Mouse (Mus musculus): Measurements from ENCODE around the gene Tshz3. TPM values are rescaled to one million over a fixed set of nuclear protein-coding genes. Genes with fewer than 3 reads are reported as not detected.

Tshz3 gene
- polyA plus RNA-seq, 1 experiment = 0.60 TPM

DNA sequence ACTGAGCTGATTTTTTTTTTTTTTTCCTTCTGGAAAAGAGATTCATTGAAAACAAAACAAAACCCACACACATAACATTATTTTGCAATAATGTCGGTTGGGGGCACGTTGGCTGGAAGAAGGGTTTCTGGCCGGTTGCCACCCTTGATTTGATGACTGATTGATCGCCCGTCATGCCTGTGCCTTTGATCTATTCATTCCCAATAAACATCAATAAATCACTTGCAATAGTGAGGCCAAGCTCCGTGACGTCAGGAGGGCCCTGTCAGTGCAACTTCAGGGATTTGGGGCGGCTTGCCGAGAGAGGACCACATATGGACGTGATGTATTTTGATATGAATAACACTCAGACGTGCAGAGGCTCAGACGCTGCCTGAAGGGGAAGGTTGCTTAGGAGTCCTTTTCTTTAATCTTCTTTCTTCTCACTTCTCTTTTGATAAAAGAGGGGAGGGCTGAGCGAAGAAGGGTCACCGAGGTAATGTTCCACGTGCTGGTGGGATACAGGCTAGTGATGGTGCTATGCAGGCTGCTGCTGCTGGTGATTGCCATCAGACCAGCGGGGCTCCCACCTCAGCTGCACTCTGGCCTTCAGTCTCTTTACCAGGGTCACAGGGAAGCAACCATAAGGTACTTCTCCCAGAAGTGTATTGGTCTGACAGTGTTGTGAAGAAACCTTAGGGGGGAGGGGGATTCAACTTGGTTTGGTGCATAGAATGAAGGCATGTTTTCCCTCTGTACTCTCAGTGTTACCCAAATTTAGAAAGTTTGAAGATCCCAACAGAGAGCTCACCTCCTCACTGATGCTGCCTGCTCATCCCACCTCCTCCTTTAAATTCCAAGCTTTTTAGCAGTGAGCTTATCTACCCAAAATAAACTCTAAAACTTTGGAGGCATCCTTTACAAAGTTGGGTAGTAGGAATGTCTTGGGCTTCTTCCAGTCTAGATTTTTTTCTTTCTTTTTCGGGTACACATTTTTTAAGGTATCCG is 1.4 kb downstream of the Tshz3 start:
- no peak overlapping the region for H3K27ac ChIP-seq (ENCODE audit: control insufficient read depth, insufficient read depth, low read depth, low read length, poor library complexity)
- no peaks in the 10 kb centered on the region for H3K4me1 ChIP-seq (ENCODE audit: control insufficient read depth, insufficient read depth, low read length)
- no peak overlapping the region for H3K4me3 ChIP-seq (replicated peaks; ENCODE audit: control insufficient read depth, low read depth, low read length)
- no peak for TF ChIP-seq CTCF (IDR thresholded peaks at IDR 0.05; ENCODE audit: control insufficient read depth, insufficient read depth, low read length)
- TF ChIP-seq POLR2A (IDR thresholded peaks at IDR 0.05; ENCODE audit: borderline replicate concordance, control insufficient read depth, low read depth, low read length) = no peak
- 44% methylated on average over 18 of the region's 18 CpGs for WGBS

DNA sequence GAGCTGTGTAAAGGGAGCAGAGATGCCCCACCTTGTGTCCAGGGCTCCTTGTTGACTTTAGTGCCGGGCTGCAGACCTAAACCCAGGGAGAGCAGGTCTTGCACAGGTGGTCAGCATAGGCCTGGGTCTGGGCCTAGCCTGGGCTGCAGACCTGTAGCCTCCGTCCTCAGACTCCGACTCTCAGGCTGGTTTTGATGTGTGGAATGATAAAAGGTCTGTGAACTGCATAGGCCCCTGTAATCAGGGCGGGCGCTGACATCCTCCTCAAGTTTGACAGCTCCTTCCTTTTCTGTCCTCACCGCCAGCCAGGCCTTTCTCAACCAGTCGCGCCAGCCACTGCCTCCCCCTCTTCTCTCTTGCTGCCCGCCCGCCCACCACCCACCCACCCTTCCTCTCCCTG is 8.7 kb downstream of the Tshz3 start:
- 5% methylated on average over 7 of the region's 10 CpGs for WGBS
- Histone ChIP-seq H3K4me3 (replicated peaks; ENCODE audit: control insufficient read depth, low read depth, low read length) (no peak overlapping the region), H3K4me1 (ENCODE audit: control insufficient read depth, insufficient read depth, low read length) (no peaks in the 10 kb centered on the region), H3K27ac (ENCODE audit: control insufficient read depth, insufficient read depth, low read depth, low read length, poor library complexity) (no peak overlapping the region)
- TF ChIP-seq POLR2A (IDR thresholded peaks at IDR 0.05; ENCODE audit: borderline replicate concordance, control insufficient read depth, low read depth, low read length) (no peak), CTCF (IDR thresholded peaks at IDR 0.05; ENCODE audit: control insufficient read depth, insufficient read depth, low read length) (no peak)

DNA sequence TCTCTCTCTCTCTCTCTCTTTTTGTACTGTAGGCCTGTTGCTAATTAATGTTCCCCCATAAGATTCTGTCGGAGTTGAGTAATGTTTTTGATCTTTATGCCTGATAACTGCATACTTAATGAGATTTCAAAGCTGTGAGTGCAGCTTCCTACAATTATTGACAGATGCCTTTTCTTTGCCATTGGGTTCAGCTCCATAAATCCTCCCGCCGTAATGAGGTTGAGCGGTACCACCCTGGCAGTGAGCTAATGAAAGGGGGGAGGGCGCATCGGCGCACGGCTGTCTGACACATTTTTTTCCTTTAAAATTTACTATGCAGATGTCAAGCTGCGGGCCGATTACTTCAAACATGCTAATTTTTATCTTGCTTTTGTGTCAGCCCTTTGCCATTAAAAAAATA is 9.3 kb downstream of the Tshz3 start:
- H3K4me3 ChIP-seq (replicated peaks; ENCODE audit: control insufficient read depth, low read depth, low read length) = no peak overlapping the region
- no peaks in the 10 kb centered on the region for H3K4me1 ChIP-seq (ENCODE audit: control insufficient read depth, insufficient read depth, low read length)
- no peak overlapping the region for H3K27ac ChIP-seq (ENCODE audit: control insufficient read depth, insufficient read depth, low read depth, low read length, poor library complexity)
- WGBS = 2% methylated on average over 10 of the region's 10 CpGs
- TF ChIP-seq POLR2A (IDR thresholded peaks at IDR 0.05; ENCODE audit: borderline replicate concordance, control insufficient read depth, low read depth, low read length) (no peak), CTCF (IDR thresholded peaks at IDR 0.05; ENCODE audit: control insufficient read depth, insufficient read depth, low read length) (no peak)

DNA sequence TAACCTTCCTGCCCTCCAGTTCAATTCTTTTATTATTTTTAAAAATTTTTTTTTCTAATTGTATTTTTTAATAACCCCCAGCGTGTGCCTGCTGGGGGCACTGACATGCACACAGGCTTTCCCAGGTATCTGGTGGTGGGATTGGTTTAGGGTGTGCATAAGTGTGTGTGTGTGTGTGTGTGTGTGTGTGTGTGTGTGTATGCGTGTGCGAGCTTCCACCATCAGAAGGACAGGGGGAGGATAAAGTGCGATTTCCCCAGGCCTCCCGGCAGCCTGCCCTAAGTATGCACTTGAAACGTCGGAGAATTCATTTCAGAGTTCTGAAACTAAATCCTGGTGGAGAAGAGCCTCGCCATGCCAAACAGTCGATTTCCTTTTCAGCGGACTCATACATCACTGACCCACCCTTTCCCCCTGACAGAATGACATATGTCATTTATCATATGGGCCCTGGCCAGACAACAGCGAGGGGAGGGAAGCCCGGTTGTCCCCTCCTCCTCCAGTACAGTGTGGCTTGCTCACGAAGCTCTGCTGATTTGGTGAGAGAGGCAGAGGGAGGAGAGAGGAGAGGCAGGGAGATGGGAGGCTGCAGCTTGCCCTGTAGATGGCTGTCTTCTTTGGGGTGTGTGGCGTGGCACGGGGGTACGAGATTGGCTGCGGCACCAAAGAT is 9.9 kb downstream of the Tshz3 start:
- TF ChIP-seq POLR2A (IDR thresholded peaks at IDR 0.05; ENCODE audit: borderline replicate concordance, control insufficient read depth, low read depth, low read length) (no peak), CTCF (IDR thresholded peaks at IDR 0.05; ENCODE audit: control insufficient read depth, insufficient read depth, low read length) (no peak)
- WGBS = 23% methylated on average over 17 of the region's 17 CpGs
- no peaks in the 10 kb centered on the region for H3K4me1 ChIP-seq (ENCODE audit: control insufficient read depth, insufficient read depth, low read length)
- H3K4me3 ChIP-seq (replicated peaks; ENCODE audit: control insufficient read depth, low read depth, low read length) = no peak overlapping the region
- H3K27ac ChIP-seq (ENCODE audit: control insufficient read depth, insufficient read depth, low read depth, low read length, poor library complexity) = no peak overlapping the region

DNA sequence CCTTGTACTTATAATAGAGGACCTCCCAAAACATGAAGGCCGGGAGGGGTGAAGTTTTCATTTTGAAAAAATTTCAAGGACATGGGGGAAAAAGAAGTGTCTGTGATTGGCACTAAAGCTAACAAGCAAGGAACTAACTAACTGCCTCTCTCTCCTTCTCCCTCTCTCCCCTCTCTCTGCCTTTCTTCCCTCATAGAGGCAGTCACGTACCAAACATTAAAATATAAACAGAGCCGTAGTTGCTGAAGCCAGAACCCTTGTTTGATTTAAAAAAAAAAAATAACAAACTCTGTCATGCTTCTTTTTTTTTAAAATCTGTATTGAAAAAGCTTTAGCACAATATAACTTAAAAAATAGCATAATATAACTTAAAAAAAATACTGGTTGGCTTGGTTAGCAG is 10.9 kb downstream of the Tshz3 start:
- H3K4me3 ChIP-seq (replicated peaks; ENCODE audit: control insufficient read depth, low read depth, low read length) = no peak overlapping the region
- no peaks in the 10 kb centered on the region for H3K4me1 ChIP-seq (ENCODE audit: control insufficient read depth, insufficient read depth, low read length)
- TF ChIP-seq CTCF (IDR thresholded peaks at IDR 0.05; ENCODE audit: control insufficient read depth, insufficient read depth, low read length) = no peak
- no peak for TF ChIP-seq POLR2A (IDR thresholded peaks at IDR 0.05; ENCODE audit: borderline replicate concordance, control insufficient read depth, low read depth, low read length)
- WGBS = 77% methylated on average over 3 of the region's 3 CpGs
- H3K27ac ChIP-seq (ENCODE audit: control insufficient read depth, insufficient read depth, low read depth, low read length, poor library complexity) = no peak overlapping the region

DNA sequence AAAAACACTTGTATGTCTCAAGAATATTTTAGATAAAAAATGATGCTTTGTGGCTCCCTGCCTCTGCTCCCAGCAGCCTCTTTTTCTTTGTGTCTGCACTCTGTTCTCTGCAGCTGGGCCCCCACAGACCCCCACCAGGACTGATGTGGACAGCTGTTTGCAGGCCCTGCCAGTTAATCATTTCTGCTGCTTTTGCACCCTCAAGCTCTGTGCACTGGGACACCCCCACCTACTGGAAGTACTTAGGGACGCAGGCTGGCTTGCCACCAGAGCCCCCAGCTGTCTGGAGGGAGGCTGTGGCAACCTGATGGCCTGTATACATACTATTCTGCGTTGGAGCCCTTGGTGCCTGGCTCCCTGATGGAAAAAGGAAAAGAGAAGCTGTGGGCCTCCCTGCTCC is 11.3 kb downstream of the Tshz3 start:
- TF ChIP-seq POLR2A (IDR thresholded peaks at IDR 0.05; ENCODE audit: borderline replicate concordance, control insufficient read depth, low read depth, low read length) (no peak), CTCF (IDR thresholded peaks at IDR 0.05; ENCODE audit: control insufficient read depth, insufficient read depth, low read length) (no peak)
- no peaks in the 10 kb centered on the region for H3K4me1 ChIP-seq (ENCODE audit: control insufficient read depth, insufficient read depth, low read length)
- 29% methylated on average over 2 of the region's 2 CpGs for WGBS

DNA sequence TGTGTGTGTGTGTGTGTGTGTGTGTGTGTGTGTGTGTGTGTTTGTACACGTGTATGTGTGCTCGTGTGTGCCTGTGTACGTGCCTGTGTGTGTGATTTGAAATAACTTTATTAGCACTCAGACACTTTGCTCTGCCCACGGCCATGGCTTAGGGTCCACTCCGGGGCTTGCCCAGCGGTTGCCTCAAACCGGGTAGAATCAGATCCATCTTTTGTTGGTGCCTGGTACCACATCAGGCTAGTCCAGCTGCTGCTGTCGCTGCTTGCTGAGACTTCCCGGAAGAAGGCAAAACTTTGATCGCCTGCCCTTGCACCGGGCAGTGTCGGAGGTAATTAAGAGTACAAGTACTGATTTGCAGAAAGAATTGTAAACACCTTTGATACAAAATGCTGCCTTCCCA is 12.1 kb downstream of the Tshz3 start:
- no peak for TF ChIP-seq POLR2A (IDR thresholded peaks at IDR 0.05; ENCODE audit: borderline replicate concordance, control insufficient read depth, low read depth, low read length)
- TF ChIP-seq CTCF (IDR thresholded peaks at IDR 0.05; ENCODE audit: control insufficient read depth, insufficient read depth, low read length) = no peak
- Histone ChIP-seq H3K4me1 (ENCODE audit: control insufficient read depth, insufficient read depth, low read length) (no peaks in the 10 kb centered on the region), H3K4me3 (replicated peaks; ENCODE audit: control insufficient read depth, low read depth, low read length) (no peak overlapping the region), H3K27ac (ENCODE audit: control insufficient read depth, insufficient read depth, low read depth, low read length, poor library complexity) (no peak overlapping the region)
- 84% methylated on average over 12 of the region's 12 CpGs for WGBS

More for the DNA sequence above, 11.3 kb downstream of the Tshz3 start:
- H3K27ac ChIP-seq (ENCODE audit: control insufficient read depth, insufficient read depth, low read depth, low read length, poor library complexity) = no peak overlapping the region
- no peak overlapping the region for H3K4me3 ChIP-seq (replicated peaks; ENCODE audit: control insufficient read depth, low read depth, low read length)

DNA sequence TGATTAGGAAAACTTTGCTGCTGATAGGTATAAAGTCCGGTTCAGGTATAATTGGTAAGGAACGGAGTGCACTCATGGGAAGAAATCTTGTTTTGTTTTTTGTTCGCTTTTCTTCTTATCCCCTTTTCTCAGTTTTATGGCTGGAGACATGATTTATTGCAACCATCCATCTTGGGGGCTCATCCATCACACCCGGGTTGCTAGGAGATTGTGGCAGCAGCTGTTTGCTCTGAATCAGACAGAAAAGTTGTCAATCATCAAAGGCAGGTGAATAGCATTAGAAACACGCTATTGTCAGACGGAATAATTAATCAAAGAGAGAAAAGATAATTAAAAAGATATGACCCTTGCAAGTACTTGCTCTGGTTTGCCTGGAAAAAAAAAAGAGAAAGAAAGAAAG is 12.5 kb downstream of the Tshz3 start:
- Histone ChIP-seq H3K27ac (ENCODE audit: control insufficient read depth, insufficient read depth, low read depth, low read length, poor library complexity) (no peak overlapping the region), H3K4me3 (replicated peaks; ENCODE audit: control insufficient read depth, low read depth, low read length) (no peak overlapping the region), H3K4me1 (ENCODE audit: control insufficient read depth, insufficient read depth, low read length) (no peaks in the 10 kb centered on the region)
- WGBS = 81% methylated on average over 6 of the region's 6 CpGs
- TF ChIP-seq CTCF (IDR thresholded peaks at IDR 0.05; ENCODE audit: control insufficient read depth, insufficient read depth, low read length) (no peak), POLR2A (IDR thresholded peaks at IDR 0.05; ENCODE audit: borderline replicate concordance, control insufficient read depth, low read depth, low read length) (no peak)
